Mouse (Mus musculus): Measurements from ENCODE around the gene Orai3. TPM values are rescaled to one million over a fixed set of nuclear protein-coding genes. Genes with fewer than 3 reads are reported as not detected.

Gene Orai3
- polyA plus RNA-seq, 1 experiment from 2014 or later = 25.8 TPM

DNA sequence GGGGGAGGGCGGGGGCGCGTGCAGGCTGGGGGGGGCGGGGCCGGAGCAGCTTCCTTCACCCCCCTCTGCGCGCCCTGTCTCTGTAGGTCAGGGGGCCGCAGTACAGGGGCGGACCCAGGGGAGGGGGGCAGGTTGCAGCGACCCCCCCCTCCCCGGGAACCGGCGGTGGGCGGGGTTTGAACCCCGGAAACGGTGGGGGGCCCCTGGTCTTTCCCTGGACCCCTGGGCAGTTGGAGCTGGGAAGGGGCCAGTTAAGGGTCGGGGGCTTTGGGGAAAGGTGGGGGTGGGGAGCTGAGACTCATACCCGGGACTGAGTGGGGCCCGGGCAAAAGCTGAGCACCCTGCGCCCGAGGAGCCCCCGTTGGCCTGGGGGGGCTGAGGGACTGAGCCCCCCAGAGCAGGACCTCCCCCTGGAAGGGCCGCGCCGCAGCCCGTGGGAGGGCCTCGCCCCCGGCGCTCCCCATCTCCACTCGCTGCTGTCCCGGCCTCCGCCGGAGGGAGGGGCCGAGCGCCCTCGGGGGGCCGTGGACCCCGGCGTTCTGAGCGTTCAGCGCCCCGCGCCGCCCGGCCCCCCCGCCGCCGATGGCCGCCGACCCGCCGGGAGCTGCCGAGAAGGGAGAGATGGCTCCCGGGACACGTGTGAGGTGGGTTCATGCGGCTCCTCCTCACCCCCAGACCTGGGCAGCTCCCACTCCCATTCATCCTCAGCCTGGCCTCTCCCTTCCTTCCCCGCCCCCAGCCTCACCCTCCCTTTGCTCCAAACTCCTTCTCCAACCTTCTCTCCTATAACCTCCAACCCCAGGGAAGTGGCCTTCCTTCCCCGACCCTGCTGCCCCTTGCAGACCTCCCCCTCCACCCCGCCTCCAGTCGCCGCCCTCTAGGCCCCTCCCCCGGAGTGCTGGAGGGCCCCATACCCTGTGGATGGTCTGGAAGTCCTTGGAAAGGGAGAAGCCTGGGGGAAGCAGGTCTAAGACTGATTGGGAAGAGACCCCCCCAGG is 22.8 kb upstream of the Orai3 start:
- CTCF ChIA-PET = interaction anchor here (2.1 kb wide), 1 partner anchor 68 kb away, joined by 5 read pairs; no protein-coding TSS in a partner anchor
- ATAC-seq (no peak), DNase-seq (ENCODE audit: low read depth, low spot score) (no peak)

DNA sequence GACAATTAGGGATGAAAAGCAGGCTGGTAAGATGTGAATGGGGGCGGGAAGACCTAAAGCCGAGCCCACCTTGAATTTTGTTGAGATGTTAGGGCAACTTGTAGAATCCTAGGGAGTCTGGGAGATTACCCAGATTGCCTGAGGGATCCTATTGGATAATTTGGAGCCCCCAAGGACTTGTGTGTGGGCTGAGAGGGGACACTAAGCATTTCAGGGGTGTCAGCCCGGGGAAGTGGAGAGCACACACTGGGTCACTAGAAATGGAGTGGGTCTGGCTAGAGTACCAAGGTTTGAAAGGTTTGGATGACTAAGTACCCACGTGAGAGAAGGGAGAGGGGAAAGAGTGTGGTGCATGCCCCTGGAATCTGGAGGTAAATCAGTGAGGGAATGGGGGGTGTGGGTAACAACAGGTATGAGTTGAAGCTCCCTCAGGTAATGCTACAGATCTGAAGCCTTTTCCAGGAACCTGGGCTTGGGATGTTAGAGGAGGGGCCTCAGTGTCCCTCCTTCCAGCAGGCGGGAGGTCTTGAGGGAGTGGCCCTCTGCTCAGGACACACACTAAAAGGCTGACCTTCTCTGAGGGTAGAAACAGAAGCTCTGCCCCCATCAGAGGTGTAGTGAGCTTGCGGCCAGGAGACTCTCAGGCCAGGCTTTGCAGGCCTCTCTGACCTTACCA is 21.9 kb upstream of the Orai3 start:
- ChIA-PET POLR2A (no interaction called here), CTCF (interaction anchor here (2.1 kb wide), 1 partner anchor 69 kb away, joined by 5 read pairs; no protein-coding TSS in a partner anchor)
- H3K27me3 ChIP-seq = no peaks in the 10 kb centered on the region
- ATAC-seq (no peak), DNase-seq (ENCODE audit: low read depth, low spot score) (no peak)
- in situ Hi-C loops (cut with MboI; ENCODE audit: low pct_unique_long_range_greater_than_20kb) = no loop called here
- no peak for TF ChIP-seq CTCF (IDR thresholded peaks at IDR 0.05)

More for the DNA sequence above, 22.8 kb upstream of the Orai3 start:
- H3K27me3 ChIP-seq = no peaks in the 10 kb centered on the region
- in situ Hi-C loops (cut with MboI; ENCODE audit: low pct_unique_long_range_greater_than_20kb) = no loop called here
- POLR2A ChIA-PET = interaction anchor here (1.2 kb wide), 1 partner anchor 27 kb away, joined by 4 read pairs; no protein-coding TSS in a partner anchor
- no peak for TF ChIP-seq CTCF (IDR thresholded peaks at IDR 0.05)

DNA sequence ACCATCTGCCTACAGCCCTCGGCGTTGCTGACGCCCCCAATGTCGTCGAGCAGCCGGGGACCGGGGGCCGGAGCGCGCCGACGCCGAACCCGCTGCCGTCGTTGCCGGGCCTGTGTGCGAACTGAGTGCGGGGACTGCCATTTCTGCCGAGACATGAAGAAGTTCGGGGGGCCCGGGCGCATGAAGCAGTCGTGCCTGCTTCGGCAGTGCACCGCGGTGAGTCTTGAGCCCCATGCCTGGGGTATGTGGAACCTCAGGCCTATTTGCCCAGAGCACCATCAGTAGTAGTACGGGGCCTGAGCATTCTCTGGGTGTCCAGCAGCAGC is 21.4 kb upstream of the Orai3 start:
- in situ Hi-C loops (cut with MboI; ENCODE audit: low pct_unique_long_range_greater_than_20kb) = no loop called here
- ChIA-PET POLR2A (no interaction called here), CTCF (no interaction called here)
- TF ChIP-seq CTCF (IDR thresholded peaks at IDR 0.05) = no peak
- ATAC-seq = no peak
- DNase-seq (ENCODE audit: low read depth, low spot score) = no peak
- no peaks in the 10 kb centered on the region for H3K27me3 ChIP-seq

DNA sequence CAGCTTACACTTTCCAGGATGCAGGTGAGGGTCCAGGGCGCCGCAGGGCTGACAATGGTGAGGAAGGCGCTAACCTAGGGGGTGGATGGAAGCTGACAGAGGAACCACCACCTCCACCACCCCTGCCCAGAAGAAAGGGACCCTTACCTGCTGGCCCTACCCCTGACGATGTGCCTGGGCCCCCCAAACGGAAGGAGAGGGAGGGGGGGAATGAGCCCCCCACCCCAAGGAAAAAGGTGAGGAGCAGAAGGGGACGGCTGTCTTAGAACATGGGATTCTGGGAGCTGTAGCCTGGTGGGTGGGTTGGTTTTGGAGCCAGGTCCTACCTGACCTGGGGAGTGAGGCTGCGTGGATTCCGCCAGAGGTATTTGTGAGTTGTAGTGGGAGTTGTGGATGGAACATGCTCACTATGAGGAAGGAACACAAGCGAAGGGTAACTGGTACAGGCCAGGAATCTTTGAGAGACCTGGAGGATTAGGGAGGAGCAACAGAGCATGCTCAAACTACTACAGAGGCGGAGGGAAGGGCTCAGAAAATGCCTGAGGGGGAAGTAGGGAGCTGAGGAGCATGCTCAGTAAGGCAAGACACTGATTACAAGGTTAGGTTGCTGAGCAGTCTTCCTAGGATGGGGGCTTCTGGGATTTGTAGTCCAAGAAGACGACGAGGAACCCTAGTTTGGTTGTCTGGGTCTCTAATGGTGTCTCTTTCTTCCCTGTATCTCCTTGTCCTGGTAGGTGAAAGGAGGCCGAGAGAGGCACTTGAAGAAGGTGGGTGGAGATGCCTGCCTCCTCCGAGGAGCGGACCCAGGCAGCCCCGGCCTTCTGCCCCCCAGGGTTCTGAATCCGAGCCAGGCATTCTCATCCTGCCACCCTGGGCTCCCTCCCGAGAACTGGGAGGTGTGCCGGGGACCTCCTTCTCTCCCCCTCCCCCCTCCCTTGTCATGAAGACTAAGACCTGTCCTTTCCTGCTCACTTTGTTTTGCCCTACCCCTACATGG is 19.2 kb upstream of the Orai3 start:
- CTCF ChIA-PET = no interaction called here
- ATAC-seq (no peak), DNase-seq (ENCODE audit: low read depth, low spot score) (no peak)

DNA sequence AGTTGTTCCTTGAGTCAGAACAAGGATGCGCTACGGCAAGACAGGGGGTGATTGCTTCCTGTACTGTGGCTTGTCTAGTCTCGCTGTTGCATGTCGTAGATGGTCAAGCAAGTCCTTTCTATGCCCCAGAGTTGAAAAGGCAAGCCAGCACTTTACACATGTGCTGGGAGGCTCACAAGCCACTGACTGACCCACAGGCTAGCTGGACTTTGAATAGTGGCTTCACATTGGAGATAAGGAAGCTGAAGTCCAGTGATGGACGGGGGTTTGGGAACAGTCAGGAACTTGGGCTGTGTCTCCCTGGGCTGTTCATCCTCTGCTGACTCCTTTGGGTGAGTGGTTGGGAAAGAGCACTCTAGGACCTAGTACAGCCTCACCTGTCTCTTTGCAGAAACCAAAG is 18.0 kb upstream of the Orai3 start:
- no peak for ATAC-seq
- ChIA-PET POLR2A (interaction anchor here (0.6 kb wide), 1 partner anchor 26 kb away, joined by 3 read pairs; no protein-coding TSS in a partner anchor), CTCF (no interaction called here)
- H3K27me3 ChIP-seq = no peaks in the 10 kb centered on the region
- in situ Hi-C loops (cut with MboI; ENCODE audit: low pct_unique_long_range_greater_than_20kb) = no loop called here
- TF ChIP-seq CTCF (IDR thresholded peaks at IDR 0.05) = no peak
- DNase-seq (ENCODE audit: low read depth, low spot score) = no peak

More for the DNA sequence above, 19.2 kb upstream of the Orai3 start:
- TF ChIP-seq CTCF (IDR thresholded peaks at IDR 0.05) = no peak
- POLR2A ChIA-PET = interaction anchor here (1.0 kb wide), 1 partner anchor 18 kb away, joined by 3 read pairs; no protein-coding TSS in a partner anchor
- no peaks in the 10 kb centered on the region for H3K27me3 ChIP-seq
- in situ Hi-C loops (cut with MboI; ENCODE audit: low pct_unique_long_range_greater_than_20kb) = no loop called here

DNA sequence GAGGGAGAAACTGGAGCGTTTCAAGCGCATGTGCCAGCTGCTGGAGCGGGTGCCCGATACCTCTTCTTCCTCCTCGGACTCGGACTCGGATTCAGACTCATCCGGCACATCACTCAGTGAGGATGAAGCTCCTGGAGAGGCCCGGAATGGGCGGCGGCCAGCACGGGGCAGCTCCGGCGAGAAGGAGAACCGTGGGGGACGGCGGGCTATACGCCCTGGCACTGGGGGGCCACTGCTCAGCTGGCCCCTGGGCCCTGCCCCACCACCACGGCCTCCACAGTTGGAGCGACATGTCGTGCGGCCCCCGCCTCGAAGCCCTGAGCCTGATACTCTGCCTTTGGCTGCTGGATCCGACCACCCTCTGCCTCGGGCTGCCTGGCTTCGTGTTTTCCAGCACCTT is 17.5 kb upstream of the Orai3 start:
- DNase-seq (ENCODE audit: low read depth, low spot score) (no peak), ATAC-seq (no peak)
- CTCF ChIA-PET = interaction anchor here (1.7 kb wide), 1 partner anchor 16 kb away, joined by 4 read pairs; no protein-coding TSS in a partner anchor
- POLR2A ChIA-PET = no interaction called here
- H3K27me3 ChIP-seq = no peaks in the 10 kb centered on the region
- no peak for TF ChIP-seq CTCF (IDR thresholded peaks at IDR 0.05)
- in situ Hi-C loops (cut with MboI; ENCODE audit: low pct_unique_long_range_greater_than_20kb) = no loop called here

DNA sequence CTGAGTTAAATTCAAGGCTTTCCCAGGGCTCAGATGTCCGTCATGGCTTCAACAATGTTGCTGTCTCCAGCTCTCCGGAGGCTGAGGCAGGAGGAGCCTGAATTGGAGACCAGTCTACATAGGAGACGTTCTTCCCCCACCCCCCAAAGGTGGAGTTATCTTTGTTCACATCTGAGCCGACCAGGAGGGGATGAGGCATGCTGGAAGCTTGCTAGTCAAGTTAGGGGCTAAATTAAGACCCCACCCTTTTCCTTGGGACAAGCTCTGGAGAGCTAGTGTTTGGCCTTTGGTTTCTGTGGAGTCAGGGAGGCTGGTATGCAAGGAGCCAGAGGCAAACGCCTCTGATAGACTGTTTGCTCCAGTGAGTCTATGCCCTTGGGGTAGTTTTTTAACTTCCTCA is 16.5 kb upstream of the Orai3 start:
- TF ChIP-seq CTCF (IDR thresholded peaks at IDR 0.05) = no peak
- ChIA-PET CTCF (interaction anchor here (1.4 to 1.7 kb wide), 3 partner anchors 15 to 78 kb away, joined by 3 to 5 read pairs (median 4); no protein-coding TSS in a partner anchor), POLR2A (interaction anchor here (1.3 to 1.4 kb wide), 2 partner anchors 11 to 17 kb away, joined by 4 to 8 read pairs; partner anchors contain the start of gene Orai3)
- no peak for DNase-seq (ENCODE audit: low read depth, low spot score)
- in situ Hi-C loops (cut with MboI; ENCODE audit: low pct_unique_long_range_greater_than_20kb) = no loop called here
- H3K27me3 ChIP-seq = no peaks in the 10 kb centered on the region
- ATAC-seq = no peak

DNA sequence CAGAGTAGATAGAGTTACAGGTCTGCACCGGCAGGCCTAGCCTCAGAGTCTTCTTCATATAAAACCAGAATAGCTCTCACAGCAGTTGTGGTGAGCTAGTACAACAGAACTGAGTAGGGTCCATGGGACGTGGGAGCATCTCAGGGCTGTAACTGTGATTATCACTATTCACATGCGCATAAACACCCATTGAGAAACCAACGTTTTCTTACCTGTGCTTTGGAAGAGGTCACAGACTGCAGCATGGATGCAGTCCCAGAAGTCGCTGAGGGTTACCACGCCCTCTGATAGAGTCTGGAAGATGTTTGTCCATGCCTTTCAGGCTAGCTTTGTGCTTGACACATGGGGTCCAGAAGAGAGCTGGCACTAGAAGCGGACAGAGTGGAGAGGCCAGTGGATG is 15.9 kb upstream of the Orai3 start:
- no peaks in the 10 kb centered on the region for H3K27me3 ChIP-seq
- CTCF ChIA-PET = interaction anchor here (1.4 to 1.7 kb wide), 3 partner anchors 15 to 79 kb away, joined by 3 to 5 read pairs (median 4); no protein-coding TSS in a partner anchor
- in situ Hi-C loops (cut with MboI; ENCODE audit: low pct_unique_long_range_greater_than_20kb) = no loop called here
- ATAC-seq (no peak), DNase-seq (ENCODE audit: low read depth, low spot score) (no peak)
- POLR2A ChIA-PET = interaction anchor here (1.3 to 1.4 kb wide), 2 partner anchors 10 to 16 kb away, joined by 4 to 8 read pairs; partner anchors contain the start of gene Orai3
- no peak for TF ChIP-seq CTCF (IDR thresholded peaks at IDR 0.05)

DNA sequence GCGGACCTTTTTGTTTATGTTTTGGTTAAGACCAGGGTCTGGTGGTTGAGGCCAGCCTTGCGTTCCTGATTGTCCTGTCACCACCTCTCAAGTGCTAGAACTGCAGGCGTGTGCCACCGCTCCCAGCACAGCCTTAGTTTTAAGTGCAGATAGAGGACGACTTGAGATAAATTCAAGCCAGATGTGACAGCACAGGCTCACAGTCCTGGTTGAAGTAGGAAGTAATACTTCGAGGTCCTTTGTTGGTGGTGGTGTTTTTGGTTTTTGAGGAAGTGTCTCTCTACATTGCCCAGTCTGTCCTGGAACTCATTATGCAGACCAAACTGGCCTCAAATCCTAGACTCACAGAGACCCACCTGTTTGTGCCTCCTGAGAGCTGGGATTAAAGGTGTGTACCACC is 9.9 kb upstream of the Orai3 start:
- TF ChIP-seq CTCF (IDR thresholded peaks at IDR 0.05) = no peak
- ChIA-PET CTCF (interaction anchor here (0.9 to 1.8 kb wide), 3 partner anchors 9 to 85 kb away, joined by 3 to 7 read pairs (median 4); no protein-coding TSS in a partner anchor), POLR2A (no interaction called here)
- in situ Hi-C loops (cut with MboI; ENCODE audit: low pct_unique_long_range_greater_than_20kb) = no loop called here
- H3K27me3 ChIP-seq = no peaks in the 10 kb centered on the region
- no peak for ATAC-seq
- DNase-seq (ENCODE audit: low read depth, low spot score) = no peak
